ENCODE assay signal across 8 mouse cellular contexts in genomic region chr16:70313496-70313885, GRCm38 (mm10). TPM values are rescaled to one million over a fixed set of nuclear protein-coding genes. Genes with fewer than 3 reads are reported as not detected.
DNase-seq lines count a peak whose midpoint lies in the region; ATAC-seq and TF ChIP-seq lines count a peak whose summit lies in the region.

No protein-coding gene starts in this region.

- no peaks in the 10 kb centered on the region for H3K9me3 ChIP-seq in heart, embryonic 13.5 days
- H3K9me3 ChIP-seq in G1E (replicated peaks), result no peaks in the 10 kb centered on the region
- H3K9me3 ChIP-seq in heart, embryonic 16.5 days (replicated peaks; ENCODE audit: control insufficient read depth, low read length), result no peaks in the 10 kb centered on the region

- 5% methylated on average over 7 of the region's 7 CpGs for WGBS in heart, embryonic 13.5 days
- 2% methylated on average over 7 of the region's 7 CpGs for WGBS in heart, embryonic 16.5 days

- TF ChIP-seq CTCF in G1E (IDR thresholded peaks at IDR 0.05; ENCODE audit: low read depth, low read length), result no peak

- intact Hi-C loops in left cerebral cortex, postnatal 4 days (cut with DNase I), result no loop called here

- H3K4me1 ChIP-seq in heart, embryonic 13.5 days, result peaks cover 10% of the 10 kb centered on the region
- H3K4me1 ChIP-seq in G1E (ENCODE audit: insufficient read depth, low read depth, low read length), result peaks cover 12% of the 10 kb centered on the region
- peaks cover 9% of the 10 kb centered on the region for H3K4me1 ChIP-seq in heart, embryonic 16.5 days (ENCODE audit: control insufficient read depth, insufficient read depth, low read length)

- H3K4me3 ChIP-seq in heart, embryonic 13.5 days, result peak overlapping the region; percentile 76
- peak overlapping the region; percentile 76 for H3K4me3 ChIP-seq in G1E (ENCODE audit: low read depth, low read length)
- H3K4me3 ChIP-seq in heart, embryonic 16.5 days (ENCODE audit: low read length), result peak overlapping the region; percentile 74

- H3K27ac ChIP-seq in heart, embryonic 13.5 days (replicated peaks), result peak overlapping the region; percentile 97
- peak overlapping the region; percentile 99 for H3K27ac ChIP-seq in heart, embryonic 16.5 days (ENCODE audit: low read length)

- ATAC-seq in heart, embryonic 13.5 days (ENCODE audit: extremely low read depth, insufficient number of reproducible peaks, low FRiP score, low TSS enrichment), result no peak
- no peak for ATAC-seq in G1E (ENCODE audit: extremely low read depth, insufficient number of reproducible peaks, low FRiP score, poor library complexity, severe bottlenecking)
- ATAC-seq in heart, embryonic 16.5 days (replicated peaks; ENCODE audit: extremely low read depth, insufficient read depth, low FRiP score), result no peak
- no peak for ATAC-seq in monocyte, adult 5-6 weeks (replicated peaks; ENCODE audit: insufficient number of reproducible peaks, low FRiP score, low TSS enrichment, poor library complexity, severe bottlenecking)

- H3K27me3 ChIP-seq in heart, embryonic 13.5 days (replicated peaks), result no peaks in the 10 kb centered on the region
- H3K27me3 ChIP-seq in G1E (ENCODE audit: insufficient read depth, low read length), result no peaks in the 10 kb centered on the region; the same call in 1 of the 2 replicates
- H3K27me3 ChIP-seq in heart, embryonic 16.5 days (ENCODE audit: control insufficient read depth, insufficient read depth, low read length), result no peaks in the 10 kb centered on the region

- peak overlapping the region; percentile 73 for H3K4me2 ChIP-seq in heart, embryonic 13.5 days
- H3K4me2 ChIP-seq in heart, embryonic 16.5 days (ENCODE audit: low read depth, low read length), result peak overlapping the region; percentile 67

- no peak for DNase-seq in heart, adult 11 months
- peak; percentile 4 for DNase-seq in G1E (ENCODE audit: low spot score)
- peak; percentile 14 for DNase-seq in lung, postnatal 10 days
- DNase-seq in adrenal gland, adult 2 months, result no peak
- no peak for DNase-seq in left cerebral cortex, postnatal 4 days

- H3K36me3 ChIP-seq in heart, embryonic 13.5 days, result no peaks in the 10 kb centered on the region
- no peaks in the 10 kb centered on the region for H3K36me3 ChIP-seq in G1E (replicated peaks)
- no peaks in the 10 kb centered on the region for H3K36me3 ChIP-seq in heart, embryonic 16.5 days (ENCODE audit: control insufficient read depth, insufficient read depth)

- H3K9ac ChIP-seq in heart, embryonic 13.5 days, result peak overlapping the region; percentile 92
- H3K9ac ChIP-seq in heart, embryonic 16.5 days (ENCODE audit: low read length), result peak overlapping the region; percentile 89

RNA-seq across cellular contexts. Expression of gene Gbe1, which starts 0.3 kb away (rescaled TPM):
- 48.1 and 49.6 TPM in 2 replicates for polyA plus RNA-seq in heart, embryonic 13.5 days (2015; fragmentation: Nextera tagmentation; extraction: Ambion mirVana)
- 35.1 and 42.5 TPM in 2 replicates for total RNA-seq in G1E (2014; fragmentation: Nextera tagmentation)
- 66.5 and 68.9 TPM in 2 replicates for total RNA-seq in G1E (2017)
- 24.5 and 26.8 TPM in 2 replicates for polyA plus RNA-seq in G1E (2012)
- 79.5 and 81.0 TPM in 2 replicates for polyA plus RNA-seq in heart, embryonic 16.5 days (2015; fragmentation: Nextera tagmentation; extraction: Ambion mirVana)
- total RNA-seq in adrenal gland, adult 2 months (2021), result 10 to 100 TPM; 61.9 to 83.0 TPM
- polyA plus RNA-seq in adrenal gland, adult 2 months (2012; rRNA removed), result 78.2 and 98.5 TPM in 2 replicates
- total RNA-seq in left cerebral cortex, postnatal 4 days (2021), result 1 to 10 TPM; 8.3 to 9.5 TPM
- total RNA-seq in monocyte, adult 5-6 weeks (2017), result 17.2 to 25.0 TPM (median 23.6 TPM) in 3 replicates

Comparison
In these comparisons a context has a peak if more than half of its experiments do, and no peak if none do; other contexts are left out.
1. DNase-seq: peak in G1E (single experiment) and lung, postnatal 10 days (single experiment); none in heart, adult 11 months (single experiment), adrenal gland, adult 2 months (single experiment) and left cerebral cortex, postnatal 4 days (single experiment).
2. Peak in every context shown above with its lines, with median percentiles within 50 percentile points of each other: H3K4me3 ChIP-seq.